Mouse (Mus musculus) thymus, postnatal 0 days (tissue): ENCODE measurements around the gene Pou6f1. TPM values are rescaled to one million over a fixed set of nuclear protein-coding genes. Genes with fewer than 3 reads are reported as not detected.

Source experiments
- microRNA-seq: library from miRNA; unstranded; fragments of <30 nt; microRNA quantifications from one replicate; pipeline ENCODE4, GENCODE M21; 2016; ENCODE audit warnings: borderline number of aligned reads
- polyA plus RNA-seq: library from polyadenylated mRNA; unstranded; fragments of >200 nt; fragmentation: Nextera tagmentation; extraction: Ambion mirVana; gene quantifications from 2 replicates; pipeline ENCODE4 v1.2.1, GENCODE M21; 2015

Gene Pou6f1
- polyA plus RNA-seq, 1 experiment from 2014 or later = 21.6 TPM

Small RNA genes within 50 kb of the gene (microRNA-seq; reads per million reads assigned to microRNA genes)
- not detected for gene Mir6961

Other genes starting within 250 kb of the Pou6f1 start
- gene Methig1, start 246.8 kb downstream of the Pou6f1 start, polyA plus RNA-seq = 0.18 TPM in 1 of 2 replicates, not detected in the other
- not detected in 2 replicates for gene Mettl7a2, start 246.8 kb downstream of the Pou6f1 start, polyA plus RNA-seq
- not detected in 2 replicates for gene Higd1c, start 235.4 kb downstream of the Pou6f1 start, polyA plus RNA-seq
- 0.16 and 0.18 TPM in 2 replicates for gene Gm5475, start 177.8 kb downstream of the Pou6f1 start, polyA plus RNA-seq
- gene Slc11a2, start 174.9 kb downstream of the Pou6f1 start, polyA plus RNA-seq = 23.8 and 27.3 TPM in 2 replicates
- gene Letmd1, start 131.0 kb downstream of the Pou6f1 start, polyA plus RNA-seq = 25.2 and 26.3 TPM in 2 replicates
- 6.3 and 6.6 TPM in 2 replicates for gene Csrnp2, start 104.5 kb downstream of the Pou6f1 start, polyA plus RNA-seq
- gene Tfcp2, start 48.0 kb downstream of the Pou6f1 start, polyA plus RNA-seq = 7.0 and 8.4 TPM in 2 replicates
- 266 and 303 TPM in 2 replicates for gene Dazap2, start 15.4 kb upstream of the Pou6f1 start, polyA plus RNA-seq
- 4.8 TPM in 2 replicates for gene Smagp, start 37.0 kb upstream of the Pou6f1 start, polyA plus RNA-seq
- 33.1 and 45.9 TPM in 2 replicates for gene Bin2, start 69.6 kb upstream of the Pou6f1 start, polyA plus RNA-seq
- 6.2 and 13.1 TPM in 2 replicates for gene Cela1, start 87.9 kb upstream of the Pou6f1 start, polyA plus RNA-seq
- 16.6 and 16.9 TPM in 2 replicates for gene Galnt6, start 129.4 kb upstream of the Pou6f1 start, polyA plus RNA-seq
- 2.1 and 2.7 TPM in 2 replicates for gene Slc4a8, start 161.8 kb upstream of the Pou6f1 start, polyA plus RNA-seq